Mouse (Mus musculus): ENCODE data around the gene Mmel1. TPM values are rescaled to one million over a fixed set of nuclear protein-coding genes. Genes with fewer than 3 reads are reported as not detected.

Gene Mmel1
- polyA plus RNA-seq, 1 experiment from 2014 or later, result 0.11 TPM

- H3K9me3 ChIP-seq (ENCODE audit: control insufficient read depth, low read length), result no peaks in the 10 kb centered on the region
- H3K4me3 ChIP-seq (replicated peaks; ENCODE audit: low read length), result no peak overlapping the region
- no peaks in the 10 kb centered on the region for H3K27me3 ChIP-seq (replicated peaks; ENCODE audit: control insufficient read depth, insufficient read depth, low read length)
- no peak overlapping the region for H3K27ac ChIP-seq (ENCODE audit: low read length)
- no peak overlapping the region for H3K4me2 ChIP-seq (ENCODE audit: low read length)
- no peak overlapping the region for H3K9ac ChIP-seq (replicated peaks; ENCODE audit: low read depth, low read length)
- no peaks in the 10 kb centered on the region for H3K4me1 ChIP-seq (replicated peaks; ENCODE audit: control insufficient read depth, insufficient read depth, low read length)
- ATAC-seq, result no peak
- 94% methylated on average over 3 of the region's 3 CpGs for whole genome bisulfite sequencing
- H3K36me3 ChIP-seq (ENCODE audit: control insufficient read depth, insufficient read depth), result no peaks in the 10 kb centered on the region
Observed at GRCm38 (mm10) chr4:154913845-154914244, 44.5 kb downstream of the Mmel1 start.

- Histone ChIP-seq H3K9me3 (ENCODE audit: control insufficient read depth, low read length) (no peaks in the 10 kb centered on the region), H3K27ac (ENCODE audit: low read length) (no peak overlapping the region), H3K27me3 (replicated peaks; ENCODE audit: control insufficient read depth, insufficient read depth, low read length) (no peaks in the 10 kb centered on the region), H3K9ac (replicated peaks; ENCODE audit: low read depth, low read length) (no peak overlapping the region), H3K4me1 (replicated peaks; ENCODE audit: control insufficient read depth, insufficient read depth, low read length) (no peaks in the 10 kb centered on the region), H3K36me3 (ENCODE audit: control insufficient read depth, insufficient read depth) (no peaks in the 10 kb centered on the region), H3K4me3 (replicated peaks; ENCODE audit: low read length) (no peak overlapping the region), H3K4me2 (ENCODE audit: low read length) (no peak overlapping the region)
- WGBS, result 93% methylated on average over 4 of the region's 4 CpGs
- no peak for ATAC-seq
Observed at GRCm38 (mm10) chr4:154914252-154914651, 44.9 kb downstream of the Mmel1 start.

- Histone ChIP-seq H3K4me1 (replicated peaks; ENCODE audit: control insufficient read depth, insufficient read depth, low read length) (no peaks in the 10 kb centered on the region), H3K36me3 (ENCODE audit: control insufficient read depth, insufficient read depth) (no peaks in the 10 kb centered on the region), H3K9ac (replicated peaks; ENCODE audit: low read depth, low read length) (no peak overlapping the region), H3K27me3 (replicated peaks; ENCODE audit: control insufficient read depth, insufficient read depth, low read length) (no peaks in the 10 kb centered on the region), H3K4me2 (ENCODE audit: low read length) (no peak overlapping the region), H3K4me3 (replicated peaks; ENCODE audit: low read length) (no peak overlapping the region), H3K9me3 (ENCODE audit: control insufficient read depth, low read length) (no peaks in the 10 kb centered on the region), H3K27ac (ENCODE audit: low read length) (no peak overlapping the region)
- ATAC-seq, result no peak
- WGBS, result 79% methylated on average over 3 of the region's 3 CpGs
Observed at GRCm38 (mm10) chr4:154914707-154915106, 45.3 kb downstream of the Mmel1 start.

GRCm38 (mm10) chr4:154915286-154915685, 45.9 kb downstream of the Mmel1 start:
- no peak overlapping the region for H3K4me2 ChIP-seq (ENCODE audit: low read length)
- no peaks in the 10 kb centered on the region for H3K9me3 ChIP-seq (ENCODE audit: control insufficient read depth, low read length)
- no peak overlapping the region for H3K27ac ChIP-seq (ENCODE audit: low read length)
- no peaks in the 10 kb centered on the region for H3K36me3 ChIP-seq (ENCODE audit: control insufficient read depth, insufficient read depth)
- no peaks in the 10 kb centered on the region for H3K4me1 ChIP-seq (replicated peaks; ENCODE audit: control insufficient read depth, insufficient read depth, low read length)
- no peak for ATAC-seq
- no peaks in the 10 kb centered on the region for H3K27me3 ChIP-seq (replicated peaks; ENCODE audit: control insufficient read depth, insufficient read depth, low read length)
- no peak overlapping the region for H3K4me3 ChIP-seq (replicated peaks; ENCODE audit: low read length)
- WGBS, result 90% methylated on average over 10 of the region's 10 CpGs
- H3K9ac ChIP-seq (replicated peaks; ENCODE audit: low read depth, low read length), result no peak overlapping the region

- 81% methylated on average over 4 of the region's 4 CpGs for WGBS
- Histone ChIP-seq H3K9ac (replicated peaks; ENCODE audit: low read depth, low read length) (no peak overlapping the region), H3K9me3 (ENCODE audit: control insufficient read depth, low read length) (no peaks in the 10 kb centered on the region), H3K27me3 (replicated peaks; ENCODE audit: control insufficient read depth, insufficient read depth, low read length) (no peaks in the 10 kb centered on the region), H3K36me3 (ENCODE audit: control insufficient read depth, insufficient read depth) (no peaks in the 10 kb centered on the region), H3K4me3 (replicated peaks; ENCODE audit: low read length) (no peak overlapping the region), H3K4me2 (ENCODE audit: low read length) (no peak overlapping the region), H3K4me1 (replicated peaks; ENCODE audit: control insufficient read depth, insufficient read depth, low read length) (no peaks in the 10 kb centered on the region), H3K27ac (ENCODE audit: low read length) (no peak overlapping the region)
- no peak for ATAC-seq
Observed at GRCm38 (mm10) chr4:154916662-154917061, 47.3 kb downstream of the Mmel1 start.

- no peaks in the 10 kb centered on the region for H3K4me1 ChIP-seq (replicated peaks; ENCODE audit: control insufficient read depth, insufficient read depth, low read length)
- no peak overlapping the region for H3K9ac ChIP-seq (replicated peaks; ENCODE audit: low read depth, low read length)
- no peak overlapping the region for H3K4me3 ChIP-seq (replicated peaks; ENCODE audit: low read length)
- no peak overlapping the region for H3K4me2 ChIP-seq (ENCODE audit: low read length)
- ATAC-seq, result no peak
- WGBS, result 71% methylated on average over 4 of the region's 4 CpGs
- H3K27ac ChIP-seq (ENCODE audit: low read length), result no peak overlapping the region
- H3K9me3 ChIP-seq (ENCODE audit: control insufficient read depth, low read length), result no peaks in the 10 kb centered on the region
- no peaks in the 10 kb centered on the region for H3K36me3 ChIP-seq (ENCODE audit: control insufficient read depth, insufficient read depth)
- no peaks in the 10 kb centered on the region for H3K27me3 ChIP-seq (replicated peaks; ENCODE audit: control insufficient read depth, insufficient read depth, low read length)
Observed at GRCm38 (mm10) chr4:154922291-154922690, 52.9 kb downstream of the Mmel1 start.

GRCm38 (mm10) chr4:154922931-154923330, 53.5 kb downstream of the Mmel1 start:
- no peak overlapping the region for H3K4me2 ChIP-seq (ENCODE audit: low read length)
- no peak overlapping the region for H3K27ac ChIP-seq (ENCODE audit: low read length)
- ATAC-seq, result no peak
- H3K27me3 ChIP-seq (replicated peaks; ENCODE audit: control insufficient read depth, insufficient read depth, low read length), result no peaks in the 10 kb centered on the region
- no peak overlapping the region for H3K9ac ChIP-seq (replicated peaks; ENCODE audit: low read depth, low read length)
- no peaks in the 10 kb centered on the region for H3K36me3 ChIP-seq (ENCODE audit: control insufficient read depth, insufficient read depth)
- no peaks in the 10 kb centered on the region for H3K4me1 ChIP-seq (replicated peaks; ENCODE audit: control insufficient read depth, insufficient read depth, low read length)
- no peaks in the 10 kb centered on the region for H3K9me3 ChIP-seq (ENCODE audit: control insufficient read depth, low read length)
- WGBS, result 83% methylated on average over 5 of the region's 5 CpGs
- H3K4me3 ChIP-seq (replicated peaks; ENCODE audit: low read length), result no peak overlapping the region

- Histone ChIP-seq H3K4me3 (replicated peaks; ENCODE audit: low read length) (no peak overlapping the region), H3K9ac (replicated peaks; ENCODE audit: low read depth, low read length) (no peak overlapping the region), H3K27me3 (replicated peaks; ENCODE audit: control insufficient read depth, insufficient read depth, low read length) (no peaks in the 10 kb centered on the region), H3K4me2 (ENCODE audit: low read length) (no peak overlapping the region), H3K9me3 (ENCODE audit: control insufficient read depth, low read length) (no peaks in the 10 kb centered on the region), H3K36me3 (ENCODE audit: control insufficient read depth, insufficient read depth) (no peaks in the 10 kb centered on the region), H3K4me1 (replicated peaks; ENCODE audit: control insufficient read depth, insufficient read depth, low read length) (no peaks in the 10 kb centered on the region), H3K27ac (ENCODE audit: low read length) (no peak overlapping the region)
- WGBS, result 49% methylated on average over 4 of the region's 4 CpGs
- ATAC-seq, result no peak
Observed at GRCm38 (mm10) chr4:154925413-154925812, 56.0 kb downstream of the Mmel1 start.

GRCm38 (mm10) chr4:154926969-154927898, 57.8 kb downstream of the Mmel1 start:
- Histone ChIP-seq H3K9ac (replicated peaks; ENCODE audit: low read depth, low read length) (no peak overlapping the region), H3K4me1 (replicated peaks; ENCODE audit: control insufficient read depth, insufficient read depth, low read length) (no peaks in the 10 kb centered on the region), H3K4me3 (replicated peaks; ENCODE audit: low read length) (no peak overlapping the region), H3K9me3 (ENCODE audit: control insufficient read depth, low read length) (no peaks in the 10 kb centered on the region), H3K27ac (ENCODE audit: low read length) (no peak overlapping the region), H3K36me3 (ENCODE audit: control insufficient read depth, insufficient read depth) (no peaks in the 10 kb centered on the region), H3K27me3 (replicated peaks; ENCODE audit: control insufficient read depth, insufficient read depth, low read length) (no peaks in the 10 kb centered on the region), H3K4me2 (ENCODE audit: low read length) (no peak overlapping the region)
- WGBS, result 73% methylated on average over 9 of the region's 9 CpGs
- ATAC-seq, result no peak

All from forebrain, embryonic 16.5 days (tissue).